Comparison of ENCODE assay signal across 11 mouse cellular contexts in the genomic region with DNA sequence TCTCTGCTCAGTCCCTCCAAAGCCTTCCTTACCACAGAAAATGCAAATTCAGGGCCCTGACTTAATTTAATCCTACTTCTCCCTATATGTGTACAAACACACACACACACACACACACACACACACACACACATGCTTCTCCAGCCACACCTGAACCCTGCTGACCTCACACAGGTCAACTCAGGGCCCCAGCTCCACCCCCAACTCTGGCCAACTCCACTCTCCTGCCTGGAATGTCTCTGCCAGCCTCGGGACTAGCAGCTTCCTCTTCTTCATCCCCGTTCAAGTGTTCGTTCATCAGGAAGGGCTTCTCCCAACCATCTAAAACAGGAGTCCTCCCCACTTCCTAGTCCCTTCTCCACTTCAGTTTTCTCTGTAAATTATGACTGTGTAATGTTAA. TPM values are rescaled to one million over a fixed set of nuclear protein-coding genes. Genes with fewer than 3 reads are reported as not detected.
A peak's percentile ranks its signal among the peaks of the same experiment; 100 is the strongest.
DNase-seq lines count a peak whose midpoint lies in the region; ATAC-seq and TF ChIP-seq lines count a peak whose summit lies in the region.
"Had no signal": no experiment of that assay in that cellular context is flagged by ENCODE, and none has a peak within 500 bp of the region (broad histone marks: within the 10 kb centered on the region; RNA-seq: fewer than 3 reads in every experiment).

No protein-coding gene starts in this region.

- H3K27me3 ChIP-seq in heart, embryonic 12.5 days (replicated peaks) = no peaks in the 10 kb centered on the region
- H3K27me3 ChIP-seq in lung, embryonic 16.5 days (ENCODE audit: control insufficient read depth, insufficient read depth, low read depth, low read length) = no peaks in the 10 kb centered on the region
- no peaks in the 10 kb centered on the region for H3K27me3 ChIP-seq in embryonic facial prominence, embryonic 13.5 days
- no peaks in the 10 kb centered on the region for H3K27me3 ChIP-seq in small intestine, adult 2 months (ENCODE audit: control insufficient read depth, insufficient read depth, low read length)
- H3K27me3 ChIP-seq: hindbrain, embryonic 15.5 days had no signal

- intact Hi-C loops in heart, postnatal 36 days (cut with DNase I) = no loop called here
- intact Hi-C loops in left cerebral cortex, postnatal 14 days (cut with DNase I) = no loop called here

- H3K4me2 ChIP-seq in heart, embryonic 12.5 days = no peak overlapping the region
- no peak overlapping the region; the same call in 1 of the 2 replicates for H3K4me2 ChIP-seq in lung, embryonic 16.5 days (ENCODE audit: low read depth, low read length)
- H3K4me2 ChIP-seq in embryonic facial prominence, embryonic 13.5 days = no peak overlapping the region

- TF ChIP-seq CTCF in small intestine, adult 2 months (IDR thresholded peaks at IDR 0.05; ENCODE audit: extremely low read depth, insufficient read length, insufficient replicate concordance, low read depth, low read length) = no peak

- no peak for ATAC-seq in heart, embryonic 12.5 days (ENCODE audit: insufficient number of reproducible peaks, low FRiP score)
- no peak for ATAC-seq in lung, embryonic 16.5 days (ENCODE audit: low read depth)
- no peak for ATAC-seq in embryonic facial prominence, embryonic 13.5 days (ENCODE audit: insufficient number of reproducible peaks, insufficient read depth, low FRiP score, low TSS enrichment, low read depth)
- no peak for ATAC-seq in frontal cortex, adult (ENCODE audit: low TSS enrichment)

- peaks cover 39% of the 10 kb centered on the region for H3K4me1 ChIP-seq in heart, embryonic 12.5 days (replicated peaks)
- H3K4me1 ChIP-seq in lung, embryonic 16.5 days (replicated peaks; ENCODE audit: control insufficient read depth, insufficient read depth, low read length) = peaks cover 25% of the 10 kb centered on the region
- H3K4me1 ChIP-seq in embryonic facial prominence, embryonic 13.5 days = peaks cover 52% of the 10 kb centered on the region
- peaks cover 34% of the 10 kb centered on the region for H3K4me1 ChIP-seq in small intestine, adult 2 months (ENCODE audit: control insufficient read depth, insufficient read depth, insufficient read length, low read length)

- no peak for TF ChIP-seq POLR2A in small intestine, adult 2 months (IDR thresholded peaks at IDR 0.05; ENCODE audit: low read depth, low read length)

- no peak for DNase-seq in heart, postnatal 36 days
- DNase-seq in lung, postnatal 14 days = no peak
- no peak for DNase-seq in left cerebral cortex, postnatal 14 days (ENCODE audit: low spot score in 2 of 2)
- DNase-seq: kidney, postnatal 10 days had no signal

- no peak overlapping the region for H3K4me3 ChIP-seq in heart, embryonic 12.5 days
- no peak overlapping the region for H3K4me3 ChIP-seq in lung, embryonic 16.5 days (ENCODE audit: low read length)
- H3K4me3 ChIP-seq in embryonic facial prominence, embryonic 13.5 days = no peak overlapping the region
- no peak overlapping the region for H3K4me3 ChIP-seq in small intestine, adult 2 months (ENCODE audit: low read depth, low read length)
- H3K4me3 ChIP-seq: hindbrain, embryonic 15.5 days; left cerebral cortex, adult 2 months had no signal

- WGBS in heart, embryonic 12.5 days = 11% methylated on average over 3 of the region's 3 CpGs
- WGBS in lung, embryonic 16.5 days = 12% methylated on average over 3 of the region's 3 CpGs
- 22% methylated on average over 3 of the region's 3 CpGs for WGBS in embryonic facial prominence, embryonic 13.5 days
- WGBS in small intestine, adult 2 months = 29% methylated on average over 3 of the region's 3 CpGs

- no peaks in the 10 kb centered on the region for H3K9me3 ChIP-seq in heart, embryonic 12.5 days (replicated peaks)
- H3K9me3 ChIP-seq in lung, embryonic 16.5 days (ENCODE audit: control insufficient read depth, low read length) = no peaks in the 10 kb centered on the region
- no peaks in the 10 kb centered on the region for H3K9me3 ChIP-seq in embryonic facial prominence, embryonic 13.5 days
- H3K9me3 ChIP-seq: hindbrain, embryonic 15.5 days had no signal

- no peak overlapping the region for H3K9ac ChIP-seq in heart, embryonic 12.5 days
- H3K9ac ChIP-seq in lung, embryonic 16.5 days (ENCODE audit: low read length) = no peak overlapping the region; the same call in 1 of the 2 replicates
- no peak overlapping the region for H3K9ac ChIP-seq in embryonic facial prominence, embryonic 13.5 days
- H3K9ac ChIP-seq: hindbrain, embryonic 15.5 days had no signal

- no peaks in the 10 kb centered on the region for H3K36me3 ChIP-seq in heart, embryonic 12.5 days
- no peaks in the 10 kb centered on the region for H3K36me3 ChIP-seq in lung, embryonic 16.5 days (ENCODE audit: control insufficient read depth, insufficient read depth, low read length)
- H3K36me3 ChIP-seq in embryonic facial prominence, embryonic 13.5 days = no peaks in the 10 kb centered on the region
- no peaks in the 10 kb centered on the region for H3K36me3 ChIP-seq in small intestine, adult 2 months (ENCODE audit: control insufficient read depth, insufficient read depth, low read length)
- H3K36me3 ChIP-seq: hindbrain, embryonic 15.5 days had no signal

- H3K27ac ChIP-seq in heart, embryonic 12.5 days (ENCODE audit: poor library complexity, severe bottlenecking) = peak overlapping the region; percentile 70
- peak overlapping the region; percentile 85 for H3K27ac ChIP-seq in lung, embryonic 16.5 days (ENCODE audit: low read length)
- H3K27ac ChIP-seq in embryonic facial prominence, embryonic 13.5 days = peak overlapping the region; percentile 83
- H3K27ac ChIP-seq in small intestine, adult 2 months (ENCODE audit: insufficient read depth, low read depth, low read length) = peak overlapping the region; percentile 82
- H3K27ac ChIP-seq: hindbrain, embryonic 15.5 days; left cerebral cortex, adult 2 months had no signal

RNA-seq across cellular contexts. Expression of gene Spocd1, which starts 47.4 kb away (rescaled TPM):
- polyA plus RNA-seq in heart, embryonic 12.5 days (2016; fragmentation: Nextera tagmentation; extraction: Ambion mirVana) = 0.33 and 0.36 TPM in 2 replicates
- not detected for total RNA-seq in heart, postnatal 36 days (2021)
- polyA plus RNA-seq in lung, embryonic 16.5 days (2015; fragmentation: Nextera tagmentation; extraction: Ambion mirVana) = not detected in 2 replicates
- polyA plus RNA-seq in embryonic facial prominence, embryonic 13.5 days (2015; fragmentation: Nextera tagmentation; extraction: Ambion mirVana) = 0.06 and 0.08 TPM in 2 replicates
- polyA plus RNA-seq in small intestine, adult 2 months (2012; rRNA removed) = not detected in 2 replicates
- under 1 TPM; 0.15 to 0.68 TPM for total RNA-seq in left cerebral cortex, postnatal 14 days (2021)
